Mouse (Mus musculus) lung, embryonic 16.5 days (tissue): ENCODE measurements around the gene Urad. TPM values are rescaled to one million over a fixed set of nuclear protein-coding genes. Genes with fewer than 3 reads are reported as not detected.
A peak's percentile ranks its signal among the peaks of the same experiment; 100 is the strongest.

Source experiments
- ATAC-seq: fragments of 200-750 bp; cut with Nextera tagmentation; 2 replicates; pipeline ENCODE4 v1.8.0; 2017; ENCODE audit warnings: low read depth, mild to moderate bottlenecking, moderate library complexity
- H3K27ac ChIP-seq: fragments of 300-500 bp; sonication (generic); 2 replicates; pipeline ENCODE4 v1.5.1; 2014; ENCODE audit warnings: mild to moderate bottlenecking, control low read depth, low read length
- H3K27me3 ChIP-seq: fragments of 300-500 bp; sonication (generic); 2 replicates; pipeline ENCODE4 v1.6.1; 2014; ENCODE audit warnings: low read depth, low read length, mixed read lengths; ENCODE audit not compliant: control insufficient read depth, insufficient read depth
- H3K36me3 ChIP-seq: fragments of 300-500 bp; sonication (generic); 2 replicates; pipeline ENCODE4 v1.6.1; 2014; ENCODE audit warnings: low read length; ENCODE audit not compliant: control insufficient read depth, insufficient read depth
- H3K4me1 ChIP-seq: fragments of 300-500 bp; sonication (generic); replicated peaks from 2 replicates; pipeline ENCODE4 v1.6.1; 2014; ENCODE audit warnings: low read length, mixed read lengths; ENCODE audit not compliant: control insufficient read depth, insufficient read depth
- H3K4me2 ChIP-seq: fragments of 300-500 bp; sonication (generic); 2 replicates; pipeline ENCODE4 v1.6.1; 2014; ENCODE audit warnings: low read depth, low read length, control low read depth
- H3K4me3 ChIP-seq: fragments of 300-500 bp; sonication (generic); 2 replicates; pipeline ENCODE4 v1.5.1; 2014; ENCODE audit warnings: mild to moderate bottlenecking, low read length, control low read depth
- H3K9ac ChIP-seq: fragments of 300-500 bp; sonication (generic); 2 replicates; pipeline ENCODE4 v1.6.1; 2014; ENCODE audit warnings: low read length, control low read depth
- H3K9me3 ChIP-seq: fragments of 300-500 bp; sonication (generic); 2 replicates; pipeline ENCODE4 v1.6.1; 2016; ENCODE audit warnings: low read length; ENCODE audit not compliant: control insufficient read depth
- WGBS: fragments of 180-500 bp; shearing (Covaris S2); extraction: QIAGEN DNeasy Blood & Tissue Kit; methylation state at CpG from one replicate; pipeline ENCODE4 v1.1.7; 2014; 5-methylcytosine and 5-hydroxymethylcytosine counted together
- polyA plus RNA-seq: library from polyadenylated mRNA; unstranded; fragments of >200 nt; fragmentation: Nextera tagmentation; extraction: Ambion mirVana; gene quantifications from 2 replicates; pipeline ENCODE4 v1.2.1, GENCODE M21; 2015

The Urad gene
- polyA plus RNA-seq, 1 experiment from 2014 or later, result not detected

- Histone ChIP-seq H3K4me1 (no peaks in the 10 kb centered on the region), H3K4me3 (no peak overlapping the region), H3K36me3 (no peaks in the 10 kb centered on the region), H3K27ac (no peak overlapping the region), H3K9me3 (no peaks in the 10 kb centered on the region), H3K4me2 (no peak overlapping the region), H3K27me3 (peaks cover 93% of the 10 kb centered on the region), H3K9ac (no peak overlapping the region)
- WGBS, result under 1% methylated on average over 24 of the region's 25 CpGs
- no peak for ATAC-seq
These were observed 6.7 kb downstream of the Urad start for GRCm38 (mm10) chr5:147315432-147316075.

- H3K27me3 ChIP-seq, result peaks cover 96% of the 10 kb centered on the region
- under 1% methylated on average over 39 of the region's 39 CpGs for WGBS
- no peaks in the 10 kb centered on the region for H3K36me3 ChIP-seq
- no peaks in the 10 kb centered on the region for H3K4me1 ChIP-seq
- no peak overlapping the region for H3K9ac ChIP-seq
- no peak overlapping the region for H3K4me3 ChIP-seq
- H3K9me3 ChIP-seq, result no peaks in the 10 kb centered on the region
- ATAC-seq, result no peak
- H3K4me2 ChIP-seq, result no peak overlapping the region
- no peak overlapping the region for H3K27ac ChIP-seq
These were observed 7.4 kb downstream of the Urad start for GRCm38 (mm10) chr5:147314646-147315431.

GRCm38 (mm10) chr5:147312830-147313685 lies 9.2 kb downstream of the Urad start:
- no peaks in the 10 kb centered on the region for H3K9me3 ChIP-seq
- no peaks in the 10 kb centered on the region for H3K36me3 ChIP-seq
- no peak overlapping the region for H3K4me3 ChIP-seq
- ATAC-seq, result no peak
- H3K27ac ChIP-seq, result no peak overlapping the region
- 1% methylated on average over 27 of the region's 27 CpGs for WGBS
- H3K4me1 ChIP-seq, result no peaks in the 10 kb centered on the region
- no peak overlapping the region for H3K4me2 ChIP-seq
- no peak overlapping the region for H3K9ac ChIP-seq
- peaks cover 98% of the 10 kb centered on the region for H3K27me3 ChIP-seq

GRCm38 (mm10) chr5:147309786-147310185 lies 12.5 kb downstream of the Urad start:
- no peaks in the 10 kb centered on the region for H3K36me3 ChIP-seq
- no peak for ATAC-seq
- peaks cover 5% of the 10 kb centered on the region; the same call in 1 of the 2 replicates for H3K4me1 ChIP-seq
- H3K4me2 ChIP-seq, result no peak overlapping the region
- H3K9me3 ChIP-seq, result no peaks in the 10 kb centered on the region
- H3K27me3 ChIP-seq, result peaks cover 97% of the 10 kb centered on the region
- no peak overlapping the region for H3K27ac ChIP-seq
- no peak overlapping the region for H3K4me3 ChIP-seq
- 0% methylated on average over 2 of the region's 2 CpGs for WGBS
- no peak overlapping the region for H3K9ac ChIP-seq

GRCm38 (mm10) chr5:147308451-147308850 lies 13.8 kb downstream of the Urad start:
- no peaks in the 10 kb centered on the region for H3K9me3 ChIP-seq
- H3K27me3 ChIP-seq, result peaks cover 97% of the 10 kb centered on the region
- no peak overlapping the region for H3K27ac ChIP-seq
- no peak for ATAC-seq
- H3K36me3 ChIP-seq, result no peaks in the 10 kb centered on the region
- WGBS, result 6% methylated on average over 9 of the region's 9 CpGs
- H3K4me2 ChIP-seq, result no peak overlapping the region
- peaks cover 5% of the 10 kb centered on the region; the same call in 1 of the 2 replicates for H3K4me1 ChIP-seq
- H3K4me3 ChIP-seq, result no peak overlapping the region
- no peak overlapping the region for H3K9ac ChIP-seq

GRCm38 (mm10) chr5:147307398-147307785 lies 14.8 kb downstream of the Urad start:
- Histone ChIP-seq H3K4me2 (no peak overlapping the region), H3K4me1 (peaks cover 5% of the 10 kb centered on the region; the same call in 1 of the 2 replicates), H3K4me3 (no peak overlapping the region), H3K27ac (no peak overlapping the region), H3K27me3 (peaks cover 97% of the 10 kb centered on the region), H3K9me3 (no peaks in the 10 kb centered on the region), H3K36me3 (no peaks in the 10 kb centered on the region), H3K9ac (no peak overlapping the region)
- WGBS, result 3% methylated on average over 12 of the region's 12 CpGs
- ATAC-seq, result no peak

- Histone ChIP-seq H3K9ac (no peak within 1 kb of the TSS), H3K27me3 (peaks cover 98% of the 10 kb centered on the region), H3K9me3 (no peaks in the 10 kb centered on the region), H3K4me2 (peak within 1 kb of the TSS; percentile 3; the same call in 1 of the 2 replicates), H3K36me3 (no peaks in the 10 kb centered on the region), H3K4me3 (no peak within 1 kb of the TSS), H3K27ac (no peak within 1 kb of the TSS), H3K4me1 (peaks cover 5% of the 10 kb centered on the region; the same call in 1 of the 2 replicates)
- no peak for ATAC-seq
- WGBS, result under 1% methylated on average over 51 of the region's 63 CpGs
These were observed 15.4 kb downstream of the Urad start, which contains the start of gene Cdx2 for GRCm38 (mm10) chr5:147306638-147307397. Cdx2 (minus strand) TSS chr5:147307270.

GRCm38 (mm10) chr5:147305856-147306637 lies 16.2 kb downstream of the Urad start:
- Histone ChIP-seq H3K9ac (no peak overlapping the region), H3K4me3 (no peak overlapping the region), H3K9me3 (no peaks in the 10 kb centered on the region), H3K27ac (no peak overlapping the region), H3K36me3 (no peaks in the 10 kb centered on the region), H3K4me2 (peak overlapping the region; percentile 3; the same call in 1 of the 2 replicates), H3K27me3 (peaks cover 98% of the 10 kb centered on the region), H3K4me1 (peaks cover 5% of the 10 kb centered on the region; the same call in 1 of the 2 replicates)
- no peak for ATAC-seq
- WGBS, result under 1% methylated on average over 56 of the region's 58 CpGs
